19 mouse cellular contexts compared by ENCODE assay signal in the genomic region with DNA sequence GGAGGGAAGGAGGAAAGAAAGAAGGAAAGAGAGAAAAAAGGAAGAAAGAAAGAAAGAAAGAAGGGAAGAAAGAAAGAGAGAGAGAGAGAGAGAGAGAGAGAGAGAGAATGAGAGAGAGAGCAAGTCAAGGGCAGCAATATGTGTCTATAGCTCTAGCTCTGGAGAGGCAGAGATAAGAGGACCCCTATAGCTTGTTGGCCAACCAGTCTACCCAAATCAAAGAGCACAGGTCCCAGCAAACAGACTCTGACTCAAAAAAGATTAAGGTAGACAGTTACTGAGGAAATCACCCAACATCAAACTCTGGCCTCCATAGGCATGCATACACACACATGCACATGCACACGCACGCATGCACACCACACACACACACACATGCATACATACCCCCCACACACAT. TPM values are rescaled to one million over a fixed set of nuclear protein-coding genes. Genes with fewer than 3 reads are reported as not detected.
DNase-seq lines count a peak whose midpoint lies in the region; ATAC-seq and TF ChIP-seq lines count a peak whose summit lies in the region.
"Had no signal": no experiment of that assay in that cellular context is flagged by ENCODE, and none has a peak within 500 bp of the region (broad histone marks: within the 10 kb centered on the region; RNA-seq: fewer than 3 reads in every experiment).

No protein-coding gene starts in this region.

- H3K4me2 ChIP-seq in liver, embryonic 13.5 days, result peak overlapping the region; percentile 24; the same call in 1 of the 2 replicates
- H3K4me2 ChIP-seq in liver, postnatal 0 days (ENCODE audit: low read depth, low read length), result no peak overlapping the region
- H3K4me2 ChIP-seq: embryonic facial prominence, embryonic 13.5 days; heart, embryonic 13.5 days; hindbrain, embryonic 15.5 days had no signal

- peak; percentile 65; the same call in 1 of the 2 replicates for TF ChIP-seq EP300 in liver, postnatal 0 days (IDR thresholded peaks at IDR 0.05; ENCODE audit: low read depth)

- WGBS in liver, embryonic 13.5 days (ENCODE audit: insufficient replicate concordance), result 44% methylated on average over 2 of the region's 2 CpGs
- 52% methylated on average over 2 of the region's 2 CpGs for WGBS in liver, postnatal 0 days (ENCODE audit: insufficient replicate concordance)

- no peak overlapping the region for H3K27ac ChIP-seq in liver, embryonic 13.5 days
- H3K27ac ChIP-seq in liver, postnatal 0 days (ENCODE audit: low read depth), result no peak overlapping the region
- H3K27ac ChIP-seq: embryonic facial prominence, embryonic 13.5 days; heart, embryonic 13.5 days; hindbrain, embryonic 15.5 days had no signal

- H3K36me3 ChIP-seq in liver, embryonic 13.5 days, result no peaks in the 10 kb centered on the region
- no peaks in the 10 kb centered on the region for H3K36me3 ChIP-seq in liver, postnatal 0 days (replicated peaks; ENCODE audit: insufficient read depth, low read length)
- H3K36me3 ChIP-seq: embryonic facial prominence, embryonic 13.5 days; heart, embryonic 13.5 days; hindbrain, embryonic 15.5 days had no signal

- no peaks in the 10 kb centered on the region for H3K9me3 ChIP-seq in liver, embryonic 13.5 days (replicated peaks)
- H3K9me3 ChIP-seq in liver, postnatal 0 days (ENCODE audit: low read length), result no peaks in the 10 kb centered on the region
- H3K9me3 ChIP-seq: embryonic facial prominence, embryonic 13.5 days; heart, embryonic 13.5 days; hindbrain, embryonic 15.5 days had no signal

- H3K4me1 ChIP-seq in liver, embryonic 13.5 days (replicated peaks), result peaks cover 39% of the 10 kb centered on the region
- no peaks in the 10 kb centered on the region for H3K4me1 ChIP-seq in liver, postnatal 0 days (ENCODE audit: insufficient read depth)
- H3K4me1 ChIP-seq: embryonic facial prominence, embryonic 13.5 days; hindbrain, embryonic 15.5 days had no signal

- no peaks in the 10 kb centered on the region for H3K27me3 ChIP-seq in liver, embryonic 13.5 days
- H3K27me3 ChIP-seq in liver, postnatal 0 days (ENCODE audit: insufficient read depth, low read length), result no peaks in the 10 kb centered on the region
- H3K27me3 ChIP-seq: embryonic facial prominence, embryonic 13.5 days; heart, embryonic 13.5 days; hindbrain, embryonic 15.5 days had no signal

- H3K9ac ChIP-seq in liver, embryonic 13.5 days, result no peak overlapping the region
- no peak overlapping the region for H3K9ac ChIP-seq in liver, postnatal 0 days (replicated peaks)
- H3K9ac ChIP-seq: embryonic facial prominence, embryonic 13.5 days; heart, embryonic 13.5 days; hindbrain, embryonic 15.5 days had no signal

- 0 out of 2 replicates have a peak, but pooled peaks have one; percentile 64 for ATAC-seq in common myeloid progenitor, adult 5-6 weeks (replicated peaks; ENCODE audit: low read depth, poor library complexity, severe bottlenecking)
- peak; percentile 89 for ATAC-seq in liver, embryonic 13.5 days (ENCODE audit: low read depth)
- peak; percentile 69 for ATAC-seq in liver, postnatal 0 days
- ATAC-seq: forebrain, embryonic 14.5 days had no signal

- H3K4me3 ChIP-seq in liver, embryonic 13.5 days (replicated peaks), result no peak overlapping the region
- no peak overlapping the region for H3K4me3 ChIP-seq in liver, postnatal 0 days (ENCODE audit: low read depth, low read length)
- H3K4me3 ChIP-seq: embryonic facial prominence, embryonic 13.5 days; heart, embryonic 13.5 days; hindbrain, embryonic 15.5 days had no signal

- DNase-seq in c-Kit-positive CD71-positive TER-119-negative erythroid progenitor cells, embryonic 14.5 days (ENCODE audit: low read depth), result peak; percentile 65
- DNase-seq in liver, embryonic 13.5 days, result peak; percentile 52
- DNase-seq in liver, postnatal 0 days, result no peak
- DNase-seq in thymus, postnatal 36 days, result no peak
- no peak for DNase-seq in right cerebral cortex, adult 2 months (ENCODE audit: low spot score in 2 of 2)
- DNase-seq in lung, postnatal 14 days, result no peak
- DNase-seq: adrenal gland, adult 2 months; adrenal gland, postnatal 25 days; cerebellum, adult 11 months; cerebellum, adult 8-10 months; cerebellum, postnatal 14 days; gastrocnemius, postnatal 36 days; heart, adult 11 months; heart, postnatal 36 days had no signal

- TF ChIP-seq CTCF in liver, postnatal 0 days (IDR thresholded peaks at IDR 0.05; ENCODE audit: low read depth), result no peak

RNA-seq across cellular contexts. Expression of gene Arhgef28, which starts 17.7 kb away (rescaled TPM):
- total RNA-seq in common myeloid progenitor, adult 5-6 weeks (2017), result 4.1 and 5.3 TPM in 2 replicates
- polyA plus RNA-seq in liver, embryonic 13.5 days (2015; fragmentation: Nextera tagmentation; extraction: Ambion mirVana), result 0.40 and 0.52 TPM in 2 replicates
- 0.57 and 0.74 TPM in 2 replicates for polyA plus RNA-seq in liver, postnatal 0 days (2015; fragmentation: Nextera tagmentation; extraction: Ambion mirVana)

Comparison
In these comparisons a context has a peak if more than half of its experiments do, and no peak if none do; other contexts are left out.
1. DNase-seq: peak in c-Kit-positive CD71-positive TER-119-negative erythroid progenitor cells, embryonic 14.5 days (single experiment) and liver, embryonic 13.5 days (single experiment); none in liver, postnatal 0 days (single experiment), thymus, postnatal 36 days (0 of 2), right cerebral cortex, adult 2 months (0 of 2) and lung, postnatal 14 days (single experiment).
2. Peak in every context shown above with its lines, with median percentiles within 50 percentile points of each other: ATAC-seq.